ENCODE assay signal across 11 mouse cellular contexts in the genomic region with DNA sequence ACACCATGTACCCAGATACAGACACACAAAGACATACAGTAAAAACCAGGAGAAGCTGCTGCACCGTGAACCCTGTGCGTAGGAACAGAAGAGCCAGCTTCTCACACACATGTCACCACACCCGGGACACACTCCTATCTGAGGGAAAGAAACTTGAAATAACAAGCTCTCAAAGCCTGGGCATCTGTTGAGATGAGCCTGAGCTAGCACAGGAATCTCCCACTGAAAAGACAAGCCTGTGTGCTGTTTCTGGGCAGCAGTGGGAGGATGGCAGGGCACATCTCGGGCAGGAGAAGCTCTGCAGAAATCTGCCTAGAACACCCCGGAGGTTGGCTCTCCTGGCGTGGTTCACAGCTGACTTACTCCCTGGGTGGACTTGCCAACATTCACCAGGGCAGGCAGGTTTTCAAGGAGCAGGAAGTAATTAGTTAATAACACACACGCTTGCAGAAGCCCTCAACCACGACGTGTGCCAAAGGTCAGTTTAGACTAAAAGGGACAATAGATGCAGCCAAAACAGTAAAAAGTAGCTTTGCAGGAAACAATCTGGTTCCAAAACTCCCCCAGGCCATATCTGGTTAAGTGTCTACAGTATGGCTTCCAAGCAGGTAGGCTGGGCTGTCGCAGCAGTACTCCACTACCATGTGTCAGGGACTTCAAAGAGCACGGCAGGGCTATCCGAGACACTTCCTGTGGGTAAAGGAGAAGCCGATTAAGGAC.
DNase-seq lines count a peak whose midpoint lies in the region.
"Had no signal": no experiment of that assay in that cellular context is flagged by ENCODE, and none has a peak within 500 bp of the region (broad histone marks: within the 10 kb centered on the region; RNA-seq: fewer than 3 reads in every experiment).

No protein-coding gene starts in this region.

- intact Hi-C loops in left cerebral cortex, postnatal 14 days (cut with DNase I): loop anchor here (10.0 kb wide), 2 partner anchors 86 to 196 kb away; a partner anchor contains a TSS

- DNase-seq in left cerebral cortex, postnatal 14 days (ENCODE audit: low spot score in 2 of 2): peak; percentile 30 to 45
- DNase-seq in left cerebral cortex, adult 11 months (ENCODE audit: low spot score): no peak
- peak; percentile 98 for DNase-seq in fat pad, adult 2 months (ENCODE audit: extremely low read depth, low read depth, low spot score)
- peak; percentile 61 for DNase-seq in kidney, adult 18-20 months
- DNase-seq in kidney, postnatal 36 days: peak; percentile 77 to 80
- DNase-seq in adipocyte (ENCODE audit: low spot score): no peak
- no peak for DNase-seq in cerebellum, postnatal 10 days
- no peak for DNase-seq in thymus, postnatal 36 days
- DNase-seq: cerebellum, adult 11 months; left cerebral cortex, postnatal 4 days; right cerebral cortex, postnatal 4 days had no signal

Comparison
In these comparisons a context has a peak if more than half of its experiments do, and no peak if none do; other contexts are left out.
1. DNase-seq: peak in left cerebral cortex, postnatal 14 days (2 of 2), fat pad, adult 2 months (single experiment), kidney, adult 18-20 months (single experiment) and kidney, postnatal 36 days (2 of 2); none in left cerebral cortex, adult 11 months (single experiment), adipocyte (single experiment), cerebellum, postnatal 10 days (0 of 2) and thymus, postnatal 36 days (0 of 2).